Mouse (Mus musculus): ENCODE measurements around the gene Nufip2.
A peak's percentile ranks its signal among the peaks of the same experiment; 100 is the strongest.

Nufip2 gene

DNA sequence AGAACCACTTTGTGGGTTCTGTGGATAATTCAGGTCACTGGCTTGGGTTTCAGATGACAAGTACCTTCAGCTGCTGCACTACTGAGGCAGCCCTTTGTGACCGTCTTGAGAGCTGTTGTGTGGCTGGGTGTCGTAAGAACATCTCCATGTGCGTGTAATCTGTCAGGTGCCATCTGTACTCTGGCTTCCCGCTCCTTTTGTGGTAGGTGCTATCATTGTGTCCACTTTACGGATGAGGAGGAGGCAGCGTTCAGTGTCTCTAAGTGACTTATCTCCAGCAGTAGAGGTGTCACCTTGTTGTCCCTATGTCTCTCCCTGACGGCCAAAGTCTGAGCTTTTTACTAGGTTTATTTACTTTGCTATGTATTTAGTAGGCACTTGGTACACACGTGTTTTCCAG is 84.4 kb downstream of the Nufip2 start:
- DNase-seq (ENCODE audit: low read depth, low spot score) = no peak

- DNase-seq (ENCODE audit: low read depth, low spot score) = peak; percentile 24
Observed at GRCm38 (mm10) chr11:77771879-77772713, 86.1 kb downstream of the Nufip2 start.

DNA sequence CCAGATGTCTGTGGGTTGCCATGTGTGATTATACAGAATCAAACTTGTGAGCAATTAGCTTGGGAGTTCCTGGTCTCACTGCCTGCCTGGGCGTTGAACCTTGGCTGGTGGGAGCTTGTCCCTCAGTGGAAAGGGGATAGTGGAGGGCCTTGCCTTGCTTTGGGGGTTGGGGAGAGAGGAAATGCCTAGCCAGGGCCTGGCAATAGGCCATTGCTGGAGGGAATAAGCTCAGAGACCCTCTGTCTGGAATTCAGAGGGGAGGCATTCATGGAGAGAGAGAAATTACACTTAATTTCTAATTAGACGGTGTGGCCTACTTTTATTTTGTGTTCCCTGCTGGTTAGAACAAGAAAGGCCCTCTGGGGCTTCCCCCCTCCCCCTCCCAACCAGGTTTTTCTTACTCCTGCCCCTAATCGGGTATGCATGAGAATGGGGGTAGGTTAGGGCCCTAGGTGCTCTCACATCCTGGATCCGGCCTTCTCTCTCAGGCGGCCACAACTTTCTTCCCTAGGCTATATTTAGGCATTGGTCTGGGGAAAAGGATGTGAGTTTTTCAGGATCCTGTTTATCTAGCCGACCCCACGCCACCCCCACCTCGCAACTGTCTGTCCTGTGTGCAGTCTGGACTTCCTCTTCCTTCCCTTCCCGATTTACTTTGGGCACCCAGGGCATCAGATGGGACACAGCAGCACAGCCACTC is 89.9 kb downstream of the Nufip2 start:
- no peak for DNase-seq (ENCODE audit: low read depth, low spot score)

GRCm38 (mm10) chr11:77777436-77777835 is 91.5 kb downstream of the Nufip2 start:
- no peak for DNase-seq (ENCODE audit: low read depth, low spot score)

GRCm38 (mm10) chr11:77777937-77778336 is 92.0 kb downstream of the Nufip2 start:
- no peak for DNase-seq (ENCODE audit: low read depth, low spot score)

GRCm38 (mm10) chr11:77779240-77779639 is 93.3 kb downstream of the Nufip2 start:
- no peak for DNase-seq (ENCODE audit: low read depth, low spot score)

- DNase-seq (ENCODE audit: low read depth, low spot score) = no peak
Observed at GRCm38 (mm10) chr11:77781088-77781487, 95.1 kb downstream of the Nufip2 start.

DNA sequence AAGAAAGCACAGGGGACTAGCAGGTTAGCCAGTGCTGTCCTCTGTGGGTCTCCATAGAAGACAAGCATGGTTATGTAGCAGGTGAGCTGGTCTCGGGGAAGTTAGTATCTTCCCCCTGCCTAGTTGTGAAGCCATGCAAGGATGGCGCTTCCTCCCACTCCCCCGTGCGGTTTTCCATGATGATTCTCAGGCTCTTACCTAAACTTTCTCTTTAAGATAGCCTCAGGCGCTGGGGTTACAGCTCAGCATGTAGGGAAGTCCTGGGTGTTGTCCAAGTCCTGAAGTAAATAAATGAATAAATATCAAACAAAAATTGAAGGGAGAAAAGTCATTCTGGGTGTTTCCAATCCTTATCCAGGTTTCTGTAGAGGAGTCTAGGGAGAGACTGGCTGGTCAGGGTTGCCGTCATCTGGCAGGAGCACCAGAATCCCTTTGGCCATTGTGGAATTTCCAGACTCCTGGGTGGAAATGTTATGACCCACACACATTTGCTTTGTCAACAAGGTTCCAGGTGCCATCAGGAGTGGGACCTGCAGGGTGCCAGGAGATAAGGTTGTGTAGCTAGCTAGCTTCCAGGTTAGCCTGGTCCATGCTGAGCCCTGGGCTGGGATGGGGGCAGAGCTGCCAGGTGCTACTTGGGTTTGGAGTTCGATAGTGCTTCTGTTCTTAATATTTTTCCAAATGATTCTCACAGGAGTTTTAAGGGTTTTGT is 96.3 kb downstream of the Nufip2 start:
- DNase-seq (ENCODE audit: low read depth, low spot score) = no peak

GRCm38 (mm10) chr11:77783211-77783746 is 97.3 kb downstream of the Nufip2 start:
- no peak for DNase-seq (ENCODE audit: low read depth, low spot score)

DNA sequence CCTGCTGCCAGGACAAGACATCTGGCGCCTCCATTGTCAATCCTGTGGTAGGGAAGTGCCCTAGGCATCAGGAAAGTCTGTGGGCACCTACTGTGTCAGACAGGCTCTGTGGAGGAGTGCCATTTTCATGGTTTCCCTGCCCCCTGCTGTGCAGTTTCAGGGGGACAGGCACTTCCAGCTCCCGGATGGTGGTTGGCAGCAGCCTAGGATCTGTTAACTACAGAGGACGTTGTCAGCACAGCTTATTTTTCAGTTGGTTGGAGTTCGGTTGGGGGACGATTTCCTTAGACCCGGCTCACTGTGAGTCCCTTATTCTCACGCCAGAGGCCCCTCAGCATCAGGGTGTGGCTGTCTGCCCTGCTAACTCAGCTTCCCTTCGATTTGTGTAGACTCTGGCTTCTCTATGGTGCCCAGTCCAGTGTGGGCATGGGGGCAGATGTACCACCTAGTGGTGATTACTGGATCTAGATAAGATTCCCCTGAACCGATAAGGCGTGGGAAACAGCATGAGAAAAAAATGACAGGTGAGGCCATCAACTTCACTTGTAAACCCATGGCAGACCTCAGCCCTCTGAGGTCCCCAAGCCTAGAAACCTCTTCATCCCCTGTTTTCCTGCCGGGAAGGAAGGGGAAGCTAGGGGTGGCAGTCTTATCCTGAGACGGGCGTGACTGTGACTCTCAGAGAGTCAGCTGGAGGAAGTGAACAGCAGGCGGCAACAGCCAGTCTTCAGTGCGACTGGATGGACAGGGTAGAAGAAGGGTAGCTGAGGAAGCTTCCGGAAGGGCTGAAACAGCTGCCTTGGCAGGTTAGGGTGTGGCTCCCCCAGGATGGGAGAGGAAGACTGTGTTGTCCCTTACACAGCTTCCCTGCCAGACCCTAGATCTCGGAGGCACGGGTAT is 98.0 kb downstream of the Nufip2 start:
- peak; percentile 48 for DNase-seq (ENCODE audit: low read depth, low spot score)

DNA sequence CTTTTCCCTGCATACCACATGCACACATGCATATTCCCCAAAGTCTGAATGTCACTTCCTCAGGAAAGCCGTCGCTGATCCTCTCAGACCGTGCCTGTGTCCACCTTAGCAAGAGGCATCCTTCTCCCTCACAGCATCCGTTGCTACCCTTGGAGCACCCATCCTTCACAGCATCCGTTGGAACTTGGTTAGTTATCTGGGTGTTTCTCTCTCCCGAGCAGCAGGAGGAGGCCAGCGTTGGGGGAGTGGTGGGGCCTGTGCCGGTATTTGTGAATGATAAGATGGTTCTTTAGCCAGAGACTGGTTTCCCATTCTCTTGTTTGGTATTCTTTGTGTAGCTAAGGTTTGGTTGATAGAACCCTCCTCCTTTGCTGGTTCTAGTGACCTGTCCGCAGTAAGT is 98.9 kb downstream of the Nufip2 start:
- DNase-seq (ENCODE audit: low read depth, low spot score) = no peak

- DNase-seq (ENCODE audit: low read depth, low spot score) = no peak
Observed at GRCm38 (mm10) chr11:77785396-77785767, 99.4 kb downstream of the Nufip2 start.

- DNase-seq (ENCODE audit: low read depth, low spot score) = no peak
Observed at GRCm38 (mm10) chr11:77785768-77786561, 100.0 kb downstream of the Nufip2 start.

GRCm38 (mm10) chr11:77787707-77788106 is 101.8 kb downstream of the Nufip2 start, which contains the start of gene Gm10277:
Gene Gm10277, minus strand, starts transcription at chr11:77787747.
- no peak for DNase-seq (ENCODE audit: low read depth, low spot score)

- DNase-seq (ENCODE audit: low read depth, low spot score) = no peak
Observed at GRCm38 (mm10) chr11:77789512-77789911, 103.6 kb downstream of the Nufip2 start.

DNA sequence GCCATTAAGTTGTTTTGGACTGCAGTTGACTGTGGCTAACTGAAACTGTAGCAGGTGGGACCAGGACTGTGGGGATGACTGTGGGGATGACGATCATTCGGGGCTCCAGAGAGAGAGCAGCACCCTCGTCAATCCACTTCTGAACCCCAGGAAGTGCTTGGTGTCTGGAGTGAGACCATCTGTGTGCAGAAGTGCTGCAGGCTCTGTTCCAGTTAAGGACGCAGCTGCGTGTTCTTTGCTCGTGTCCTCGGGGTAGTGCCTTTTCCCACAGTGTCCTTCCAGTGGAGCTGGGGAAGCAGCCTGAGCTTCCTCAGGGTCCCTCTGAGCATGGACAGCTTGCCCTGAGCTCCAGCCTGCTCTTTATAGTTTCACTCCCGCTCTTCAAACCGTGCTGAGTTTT is 104.3 kb downstream of the Nufip2 start:
- no peak for DNase-seq (ENCODE audit: low read depth, low spot score)

DNA sequence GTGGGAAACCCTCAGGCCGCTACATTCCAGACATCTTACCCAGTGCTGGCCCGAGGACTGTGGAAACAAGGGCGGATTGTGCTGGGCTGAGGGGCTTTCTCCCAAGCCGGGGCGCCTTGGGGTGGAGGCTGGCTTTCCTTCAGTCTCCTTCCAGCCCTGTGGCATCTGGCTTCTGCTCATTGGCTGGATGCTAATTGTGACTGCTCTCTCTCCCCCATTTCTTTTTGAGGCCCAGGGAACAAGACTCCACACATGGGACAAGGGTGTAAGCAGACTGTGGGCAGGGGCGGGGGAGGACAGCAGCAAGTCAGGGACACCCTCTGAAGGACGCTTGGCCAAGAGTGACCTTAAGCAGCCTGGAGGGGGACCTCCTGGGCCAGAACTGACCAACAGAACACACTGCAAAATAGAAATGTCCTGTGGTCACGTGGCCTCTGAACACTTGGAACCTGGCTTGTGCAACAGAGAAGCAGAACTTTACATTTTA is 105.3 kb downstream of the Nufip2 start:
- DNase-seq (ENCODE audit: low read depth, low spot score) = peak; percentile 11

Measured in CD4-positive, CD25-positive, alpha-beta regulatory T cell, adult 2 months (primary cell).